Mouse (Mus musculus) fibroblast of lung, adult 2 months (primary cell): Measurements from ENCODE around the gene Gm20388.

Experiments
- DNase-seq: peaks from one replicate; pipeline ENCODE4 v3.0.0-alpha.2; 2011; ENCODE audit warnings: low read depth

The Gm20388 gene

DNA sequence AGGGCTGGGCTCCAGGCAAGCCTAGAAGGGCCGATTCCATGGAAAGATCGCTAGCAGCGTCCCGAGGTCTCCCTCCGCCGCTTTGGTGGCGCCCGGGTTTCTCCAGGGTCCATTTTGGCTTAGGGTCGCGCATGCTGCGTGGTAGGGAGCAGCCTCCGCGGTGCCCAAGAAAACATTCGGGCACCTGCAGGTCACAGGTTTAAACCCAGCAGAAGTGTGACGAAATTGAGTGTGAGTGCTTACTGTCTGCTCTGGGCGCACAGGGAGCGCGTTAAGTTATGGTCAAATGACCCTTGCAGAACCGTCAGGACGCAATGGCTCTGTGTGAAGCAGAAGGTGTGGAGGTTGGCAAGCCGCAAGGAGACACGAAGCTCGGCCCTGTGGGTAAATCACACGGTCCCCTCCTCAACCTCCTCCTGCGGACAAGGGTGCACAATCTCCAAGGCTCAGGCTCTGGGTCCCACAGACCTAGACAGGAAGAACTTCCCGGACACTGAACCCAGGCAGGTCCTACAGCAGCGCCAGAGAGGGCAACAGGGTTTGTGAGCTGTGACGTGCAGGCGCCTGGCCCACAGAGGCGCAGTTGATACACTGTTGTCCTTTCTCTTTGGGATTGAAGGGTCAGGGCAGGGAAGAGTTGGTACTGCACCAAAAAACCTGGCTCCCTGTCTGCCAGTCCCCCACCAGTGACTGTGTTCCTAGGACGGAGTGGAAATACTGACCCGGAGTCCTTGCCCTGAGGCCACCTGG, 1179.2 kb downstream of the Gm20388 start:
- no peak for DNase-seq

GRCm38 (mm10) chr8:121090716-121091115, 1180.1 kb downstream of the Gm20388 start:
- DNase-seq: no peak

DNA sequence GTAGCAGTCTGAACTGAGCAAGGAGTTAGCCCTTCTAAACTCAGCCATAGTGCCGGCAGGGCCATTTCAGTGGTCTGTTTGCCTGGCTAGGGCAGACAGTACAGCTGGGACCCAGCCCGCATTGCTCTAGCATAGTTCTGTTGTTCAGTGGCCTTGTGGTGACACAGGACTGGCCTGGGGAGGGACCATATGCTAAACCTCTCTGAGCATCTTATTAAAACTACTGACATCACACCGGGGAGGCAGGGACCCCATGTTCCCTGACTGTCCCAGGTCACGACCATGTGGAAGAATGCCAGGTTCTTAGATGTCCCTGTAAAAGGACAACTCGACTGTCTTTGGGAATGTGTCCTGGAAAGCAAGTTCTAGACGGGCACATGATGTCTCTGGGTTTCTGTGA, 1181.5 kb downstream of the Gm20388 start:
- DNase-seq: no peak

DNA sequence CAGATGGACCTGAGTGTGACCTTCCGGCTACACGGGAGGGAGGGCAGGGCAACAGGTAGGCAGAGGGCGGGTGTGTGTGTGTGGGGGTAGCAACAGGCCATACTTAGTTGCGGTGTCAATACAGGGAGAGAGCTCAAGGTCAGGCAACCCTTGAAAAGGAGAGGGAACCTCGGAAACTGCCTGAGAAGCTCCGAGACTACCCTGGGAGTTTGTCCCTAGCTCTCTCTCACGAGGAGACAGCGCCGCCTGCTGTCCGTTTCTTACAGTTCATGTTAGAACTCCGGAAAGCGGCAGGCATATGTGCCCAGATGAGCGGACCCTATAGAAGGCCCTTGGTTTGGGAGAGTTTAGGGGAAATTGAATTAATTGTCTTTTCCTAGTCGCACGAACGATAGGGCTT, 1182.0 kb downstream of the Gm20388 start:
- DNase-seq: no peak

- no peak for DNase-seq
Measured at GRCm38 (mm10) chr8:121093496-121093895, 1182.9 kb downstream of the Gm20388 start.

DNA sequence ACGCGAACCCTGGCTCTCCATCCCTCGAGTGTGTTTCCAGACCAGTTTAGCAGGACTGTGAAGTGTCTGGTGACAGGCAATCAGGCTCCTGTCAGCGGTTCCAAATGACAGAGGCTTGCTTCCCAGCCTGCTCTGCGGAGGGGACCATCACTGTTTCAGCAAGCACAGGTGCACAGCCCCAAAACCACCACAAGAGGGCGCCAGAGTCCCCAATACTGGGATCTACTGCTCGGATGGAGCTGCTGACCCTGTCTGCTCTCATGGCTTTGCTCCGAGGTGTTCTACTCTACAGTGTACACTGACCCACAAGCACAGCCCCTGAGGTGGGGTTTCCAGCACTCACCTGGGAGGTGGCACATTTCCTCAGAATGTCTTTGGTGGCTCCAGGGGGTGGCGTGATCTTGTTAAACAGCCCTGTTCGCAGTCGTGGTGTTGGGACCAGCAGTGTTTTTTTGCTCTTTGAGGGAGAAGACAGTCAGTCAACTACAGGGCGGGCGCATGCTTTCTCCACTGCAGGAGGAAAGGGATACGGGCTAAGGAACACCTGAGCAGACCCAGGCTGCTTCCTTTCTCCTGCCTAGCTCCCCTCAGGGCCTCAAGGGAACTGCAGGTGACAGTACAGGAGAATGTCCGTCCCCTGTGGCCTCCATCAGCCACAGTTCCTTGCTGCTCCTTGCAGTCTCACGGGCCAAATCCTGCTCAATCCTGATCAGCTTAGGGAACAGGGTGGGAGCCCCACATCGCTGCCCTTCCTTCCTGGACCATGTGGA, 1193.6 kb downstream of the Gm20388 start:
- DNase-seq: no peak

GRCm38 (mm10) chr8:121107668-121108656, 1197.3 kb downstream of the Gm20388 start, which contains the start of gene Mthfsd:
Gene Mthfsd (minus strand): TSS chr8:121108392.
- DNase-seq: peak; percentile 95

DNA sequence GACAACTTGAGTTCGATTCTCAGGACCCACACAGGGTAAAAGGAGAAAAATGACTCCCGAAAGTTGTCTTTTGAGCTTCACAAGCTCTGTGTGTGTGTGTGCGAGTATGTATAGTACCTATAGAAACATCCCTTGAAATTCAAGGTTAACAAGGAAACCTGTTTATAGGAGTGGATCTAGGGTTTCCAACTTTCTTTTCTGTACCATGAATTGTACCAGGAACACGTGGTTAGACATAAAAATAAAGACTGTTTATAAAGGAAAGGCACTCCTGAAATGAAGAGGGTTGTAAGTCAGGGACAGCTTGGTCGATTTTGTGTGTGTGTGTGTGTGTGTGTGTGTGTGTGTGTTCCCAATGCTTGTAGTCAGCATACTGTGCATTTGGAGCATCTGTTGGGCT, 1198.0 kb downstream of the Gm20388 start:
- DNase-seq: no peak

- no peak for DNase-seq
Measured at GRCm38 (mm10) chr8:121111145-121111907, 1200.7 kb downstream of the Gm20388 start.

- peak; percentile 74 for DNase-seq
Measured at GRCm38 (mm10) chr8:121113261-121113660, 1202.6 kb downstream of the Gm20388 start.

- DNase-seq: no peak
Measured at GRCm38 (mm10) chr8:121115136-121115535, 1204.5 kb downstream of the Gm20388 start.

GRCm38 (mm10) chr8:121115948-121116347, 1205.3 kb downstream of the Gm20388 start, which contains the start of gene Foxc2:
Gene Foxc2 (plus strand): TSS chr8:121116171.
- DNase-seq: peak; percentile 86

DNA sequence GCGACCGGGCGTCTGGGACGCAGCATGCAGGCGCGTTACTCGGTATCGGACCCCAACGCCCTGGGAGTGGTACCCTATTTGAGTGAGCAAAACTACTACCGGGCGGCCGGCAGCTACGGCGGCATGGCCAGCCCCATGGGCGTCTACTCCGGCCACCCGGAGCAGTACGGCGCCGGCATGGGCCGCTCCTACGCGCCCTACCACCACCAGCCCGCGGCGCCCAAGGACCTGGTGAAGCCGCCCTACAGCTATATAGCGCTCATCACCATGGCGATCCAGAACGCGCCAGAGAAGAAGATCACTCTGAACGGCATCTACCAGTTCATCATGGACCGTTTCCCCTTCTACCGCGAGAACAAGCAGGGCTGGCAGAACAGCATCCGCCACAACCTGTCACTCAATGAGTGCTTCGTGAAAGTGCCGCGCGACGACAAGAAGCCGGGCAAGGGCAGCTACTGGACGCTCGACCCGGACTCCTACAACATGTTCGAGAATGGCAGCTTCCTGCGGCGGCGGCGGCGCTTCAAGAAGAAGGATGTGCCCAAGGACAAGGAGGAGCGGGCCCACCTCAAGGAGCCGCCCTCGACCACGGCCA, 1206.0 kb downstream of the Gm20388 start:
- no peak for DNase-seq

DNA sequence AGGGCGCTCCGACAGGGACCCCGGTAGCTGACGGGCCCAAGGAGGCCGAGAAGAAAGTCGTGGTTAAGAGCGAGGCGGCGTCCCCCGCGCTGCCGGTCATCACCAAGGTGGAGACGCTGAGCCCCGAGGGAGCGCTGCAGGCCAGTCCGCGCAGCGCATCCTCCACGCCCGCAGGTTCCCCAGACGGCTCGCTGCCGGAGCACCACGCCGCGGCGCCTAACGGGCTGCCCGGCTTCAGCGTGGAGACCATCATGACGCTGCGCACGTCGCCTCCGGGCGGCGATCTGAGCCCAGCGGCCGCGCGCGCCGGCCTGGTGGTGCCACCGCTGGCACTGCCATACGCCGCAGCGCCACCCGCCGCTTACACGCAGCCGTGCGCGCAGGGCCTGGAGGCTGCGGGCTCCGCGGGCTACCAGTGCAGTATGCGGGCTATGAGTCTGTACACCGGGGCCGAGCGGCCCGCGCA, 1206.6 kb downstream of the Gm20388 start:
- no peak for DNase-seq

DNA sequence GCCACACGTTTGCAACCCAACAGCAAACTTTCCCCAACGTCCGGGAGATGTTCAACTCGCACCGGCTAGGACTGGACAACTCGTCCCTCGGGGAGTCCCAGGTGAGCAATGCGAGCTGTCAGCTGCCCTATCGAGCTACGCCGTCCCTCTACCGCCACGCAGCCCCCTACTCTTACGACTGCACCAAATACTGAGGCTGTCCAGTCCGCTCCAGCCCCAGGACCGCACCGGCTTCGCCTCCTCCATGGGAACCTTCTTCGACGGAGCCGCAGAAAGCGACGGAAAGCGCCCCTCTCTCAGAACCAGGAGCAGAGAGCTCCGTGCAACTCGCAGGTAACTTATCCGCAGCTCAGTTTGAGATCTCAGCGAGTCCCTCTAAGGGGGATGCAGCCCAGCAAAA, 1207.3 kb downstream of the Gm20388 start:
- no peak for DNase-seq

DNA sequence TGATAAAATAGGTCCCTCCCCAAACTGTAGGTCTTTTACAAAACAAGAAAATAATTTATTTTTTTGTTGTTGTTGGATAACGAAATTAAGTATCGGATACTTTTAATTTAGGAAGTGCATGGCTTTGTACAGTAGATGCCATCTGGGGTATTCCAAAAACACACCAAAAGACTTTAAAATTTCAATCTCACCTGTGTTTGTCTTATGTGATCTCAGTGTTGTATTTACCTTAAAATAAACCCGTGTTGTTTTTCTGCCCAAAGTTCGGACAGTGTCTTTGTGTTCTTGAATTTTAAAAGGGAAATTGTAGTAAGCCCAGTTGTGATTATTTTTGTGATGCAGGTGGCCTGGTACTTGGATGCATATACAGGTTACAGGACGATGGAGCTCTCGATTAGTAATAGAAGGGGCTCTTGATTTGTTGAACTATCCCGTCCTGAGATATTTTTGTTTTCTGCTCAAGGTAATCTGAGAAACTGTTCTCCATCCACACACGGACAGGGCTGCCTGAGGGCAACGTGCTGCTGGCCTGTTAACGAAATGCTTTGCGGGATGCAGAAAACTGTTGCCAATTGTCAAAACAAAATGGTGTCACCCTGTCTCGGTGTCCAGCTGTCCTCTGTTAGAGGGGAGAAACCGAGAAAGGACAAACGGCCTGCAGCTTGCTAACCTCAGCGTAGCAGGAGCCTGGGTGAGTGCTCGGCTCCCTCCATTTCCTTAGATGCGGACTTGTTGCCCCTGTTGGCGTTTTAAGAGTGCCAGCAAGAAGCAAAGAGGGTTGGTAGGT, 1208.2 kb downstream of the Gm20388 start:
- DNase-seq: no peak

DNA sequence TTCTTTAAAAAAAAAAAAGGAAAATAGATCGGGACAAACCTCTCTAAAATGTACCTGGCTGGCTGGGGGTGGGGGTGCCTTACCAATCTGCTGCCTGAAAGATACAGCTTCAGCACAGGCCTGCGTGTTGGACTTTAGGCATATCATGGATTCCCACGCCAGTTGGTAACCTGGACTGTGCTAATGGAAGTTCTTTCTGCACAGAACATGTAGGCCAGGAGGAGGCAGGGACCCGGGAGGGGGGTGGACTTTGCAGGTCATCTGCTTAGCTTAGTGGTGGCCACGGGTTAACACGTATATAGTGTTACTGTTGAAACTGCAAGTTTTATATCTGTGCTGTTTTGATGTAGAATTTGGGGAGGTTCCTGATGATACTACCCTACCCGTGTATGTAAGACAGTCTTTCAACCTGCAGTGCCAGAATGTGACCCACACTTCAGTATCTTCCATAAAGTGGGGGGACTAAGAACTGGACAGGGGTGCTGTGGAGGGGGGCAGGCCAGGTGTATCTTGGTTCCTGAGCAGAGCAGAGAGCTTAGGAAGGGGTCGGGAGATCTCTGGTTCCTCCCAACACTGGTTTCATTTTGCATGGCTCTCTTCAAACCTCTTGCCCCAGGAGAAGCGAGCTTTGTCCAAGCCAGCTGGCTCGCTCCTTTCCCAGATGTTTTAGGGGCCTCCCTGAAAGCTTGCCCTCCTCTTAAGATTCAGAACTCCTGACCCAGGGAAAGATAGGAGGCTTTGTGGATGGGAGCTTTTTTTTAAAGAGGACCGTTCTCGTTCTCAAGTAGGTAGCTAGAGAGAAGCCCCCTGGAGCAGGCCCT, 1209.2 kb downstream of the Gm20388 start:
- DNase-seq: no peak

DNA sequence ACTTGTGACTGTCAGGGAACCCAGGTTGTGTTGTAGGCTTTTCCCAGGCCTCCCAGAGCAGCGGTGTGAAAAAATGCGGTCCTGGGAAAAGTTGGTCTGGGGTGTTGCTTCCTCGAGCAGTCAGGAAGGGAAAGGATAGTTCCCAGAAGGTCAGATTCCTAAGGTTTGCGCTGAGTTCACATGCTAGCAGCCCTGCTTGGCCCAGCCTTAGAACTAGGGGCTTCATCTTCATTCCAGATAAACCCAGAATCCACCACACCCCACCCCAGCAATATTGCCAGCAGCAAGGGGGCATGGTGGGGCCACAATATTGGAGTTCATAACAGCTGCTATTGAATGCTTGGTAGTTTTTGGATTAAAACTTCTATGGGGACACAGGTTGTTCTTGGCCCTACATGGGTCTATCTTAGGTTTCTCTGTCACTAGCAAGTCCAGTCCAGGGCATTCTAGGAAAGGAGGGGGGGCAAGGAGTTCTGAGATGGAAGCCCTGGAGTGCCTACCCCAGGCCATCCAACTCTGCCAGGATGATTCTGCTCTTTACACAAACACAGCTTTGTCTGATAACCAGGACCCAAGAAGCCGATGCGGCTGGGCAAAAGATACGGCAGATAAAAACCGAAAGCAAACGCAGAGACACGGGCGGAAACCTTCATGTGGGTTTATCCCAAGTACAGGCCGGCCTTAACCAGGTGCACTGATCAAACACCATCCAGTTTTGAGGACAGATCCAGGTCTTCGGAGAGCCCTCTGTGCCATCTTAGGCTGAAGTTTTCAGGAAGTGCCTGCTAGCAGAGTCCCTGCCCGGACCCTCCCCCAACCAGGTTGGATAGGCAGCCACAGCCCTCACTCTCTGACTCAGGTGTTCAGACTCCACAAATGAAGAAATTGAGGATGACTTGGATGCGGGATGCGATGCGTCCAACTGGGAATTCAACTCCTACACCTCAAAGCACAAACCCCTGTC, 1210.1 kb downstream of the Gm20388 start:
- DNase-seq: no peak
